Mouse (Mus musculus): ENCODE measurements at regions not wholly inside any gene's neighbourhood (a gene's known extent, or its start where the extent isn't known, plus 50 kb on each side); places are given as distances from the start of the nearest gene placed in this dataset.

DNA sequence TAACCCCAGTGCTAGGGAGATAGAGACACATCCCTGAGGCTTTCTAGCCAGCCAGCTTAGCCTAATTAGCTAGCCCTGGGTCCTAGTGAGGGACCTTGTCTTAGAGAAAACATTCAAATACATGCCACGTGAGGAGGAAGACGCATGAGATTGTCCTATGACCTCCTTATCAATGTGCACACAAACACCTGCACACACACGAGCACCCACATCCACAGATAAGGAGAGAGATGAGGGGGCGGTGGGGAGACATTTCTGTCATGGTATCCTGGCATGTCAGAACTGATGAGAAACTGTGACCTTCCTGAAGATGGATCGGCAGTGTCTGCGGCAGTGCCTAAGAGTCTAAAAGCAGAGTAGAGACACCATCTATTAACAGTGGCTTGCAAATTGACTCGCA, 180.8 kb upstream of the Rad23b start:
- Histone ChIP-seq H3K27ac (no peak overlapping the region), H3K4me3 (no peak overlapping the region)
- no peak for TF ChIP-seq CTCF (conservative IDR thresholded peaks at IDR 0.05)
- no peak for DNase-seq (ENCODE audit: low spot score in 2 of 2)

DNA sequence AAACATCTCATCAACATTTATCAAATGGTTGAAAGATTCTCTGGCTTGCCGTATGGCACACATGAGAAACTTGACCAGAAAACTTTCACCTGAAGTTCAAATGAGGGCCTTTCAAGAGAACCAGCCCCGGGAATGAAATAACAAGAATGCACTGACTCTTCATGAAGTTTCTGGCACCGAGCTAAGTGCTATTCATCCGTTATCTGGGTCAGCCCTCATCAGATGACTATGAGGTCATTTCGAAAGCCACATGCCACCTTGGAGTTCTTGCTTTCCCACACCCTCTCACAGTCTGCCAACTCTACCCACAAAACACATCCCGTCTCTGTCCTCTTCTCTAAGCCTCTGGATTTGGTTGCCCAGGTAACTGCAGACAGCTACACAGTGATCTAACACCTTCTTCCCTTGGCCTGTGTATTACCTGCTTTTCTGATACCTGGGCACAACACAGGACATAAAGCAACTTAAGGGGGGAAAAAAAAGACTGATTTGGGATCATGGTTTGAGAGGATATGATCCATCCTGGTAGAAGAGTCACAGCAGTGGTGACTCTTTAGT, 177.4 kb upstream of the Rad23b start:
- TF ChIP-seq CTCF (conservative IDR thresholded peaks at IDR 0.05), result no peak
- DNase-seq (ENCODE audit: low spot score in 2 of 2), result no peak
- Histone ChIP-seq H3K27ac (no peak overlapping the region), H3K4me3 (no peak overlapping the region)

DNA sequence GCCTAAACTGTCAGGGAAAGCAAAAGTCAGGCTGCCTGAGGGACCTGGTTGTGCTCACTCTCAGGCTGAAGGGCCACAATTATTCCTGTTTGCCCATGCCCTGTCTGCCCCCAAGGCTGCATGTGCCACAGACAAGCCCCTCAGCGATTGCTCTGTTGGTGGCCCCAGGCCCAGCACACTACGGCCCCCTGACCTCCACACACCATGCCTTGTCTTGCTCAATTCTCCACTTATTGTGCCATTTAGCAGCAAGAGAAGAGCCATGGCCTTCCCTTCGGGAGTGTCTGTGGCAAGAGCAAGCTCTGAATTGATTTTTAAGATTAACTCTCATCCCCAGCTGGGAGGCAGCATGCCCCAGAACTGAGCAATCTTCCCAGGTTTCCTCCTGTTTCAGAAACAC, 173.8 kb upstream of the Rad23b start:
- TF ChIP-seq CTCF (conservative IDR thresholded peaks at IDR 0.05), result no peak
- Histone ChIP-seq H3K27ac (no peak overlapping the region), H3K4me3 (no peak overlapping the region)
- DNase-seq (ENCODE audit: low spot score in 2 of 2), result no peak

DNA sequence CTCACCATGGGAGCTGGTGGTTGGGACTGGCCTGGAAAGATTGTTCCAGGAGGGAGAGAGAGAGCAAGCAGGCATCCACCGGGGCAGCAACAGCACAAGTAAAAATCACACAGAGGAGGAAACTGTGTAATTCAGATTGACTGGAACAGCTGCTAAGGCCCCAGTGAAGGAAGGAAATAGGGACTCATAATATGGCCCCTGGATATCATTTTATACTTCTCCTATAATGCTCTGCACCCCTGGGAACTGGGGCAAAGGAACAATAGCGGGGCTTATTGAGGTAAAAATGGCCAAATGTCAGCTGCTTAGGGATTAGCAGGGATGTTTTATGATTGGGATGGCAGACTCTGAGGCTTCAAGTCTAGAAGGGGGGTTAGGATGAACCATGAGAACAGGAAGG, 170.4 kb upstream of the Rad23b start:
- no peak for DNase-seq (ENCODE audit: low spot score in 2 of 2)
- no peak for TF ChIP-seq CTCF (conservative IDR thresholded peaks at IDR 0.05)
- no peak overlapping the region for H3K27ac ChIP-seq

DNA sequence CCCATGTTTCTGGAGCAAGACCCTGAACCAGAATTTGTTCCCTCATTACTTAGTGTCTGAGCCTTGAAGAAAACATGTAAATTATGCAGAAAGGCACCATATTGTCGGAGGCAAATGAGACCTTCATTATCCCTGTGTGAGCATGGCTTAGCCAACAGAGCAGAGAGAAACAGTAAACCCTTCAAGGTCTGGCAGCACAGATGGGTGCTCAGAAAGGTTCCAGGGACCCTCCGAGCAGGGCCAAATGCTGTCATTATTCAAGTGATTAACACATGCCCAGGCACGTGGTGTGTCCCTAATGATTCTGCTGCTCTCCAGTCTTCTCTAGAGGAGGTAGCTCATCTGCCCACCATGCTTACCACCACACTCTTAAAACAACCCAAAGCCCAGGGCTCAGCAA, 166.3 kb upstream of the Rad23b start:
- Histone ChIP-seq H3K27ac (no peak overlapping the region), H3K4me3 (no peak overlapping the region)
- DNase-seq (ENCODE audit: low spot score in 2 of 2), result no peak
- no peak for TF ChIP-seq CTCF (conservative IDR thresholded peaks at IDR 0.05)

More for the DNA sequence above, 170.4 kb upstream of the Rad23b start:
- H3K4me3 ChIP-seq, result no peak overlapping the region

DNA sequence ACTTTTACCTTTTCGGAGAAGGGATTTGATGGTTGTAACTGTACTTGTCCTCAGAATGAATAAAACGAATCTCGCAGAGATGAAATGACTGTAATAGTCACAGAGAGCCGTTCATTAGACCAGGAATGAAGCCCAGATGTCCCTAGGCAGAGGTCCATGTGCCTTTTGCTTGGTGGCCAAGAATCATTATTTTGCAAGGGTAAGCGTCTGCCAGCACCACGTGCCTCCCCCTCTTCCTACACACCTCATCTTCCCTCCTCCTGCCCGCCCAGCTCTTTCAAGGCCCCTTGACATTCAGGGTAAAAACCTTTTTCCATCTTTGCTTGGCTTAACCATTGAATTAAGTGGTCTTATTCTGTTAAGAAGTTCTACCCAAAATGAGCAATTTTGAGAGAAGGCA, 161.1 kb upstream of the Rad23b start:
- H3K4me3 ChIP-seq, result no peak overlapping the region
- DNase-seq (ENCODE audit: low spot score in 2 of 2), result no peak
- H3K27ac ChIP-seq, result peak overlapping the region; percentile 78
- TF ChIP-seq CTCF (conservative IDR thresholded peaks at IDR 0.05), result no peak

DNA sequence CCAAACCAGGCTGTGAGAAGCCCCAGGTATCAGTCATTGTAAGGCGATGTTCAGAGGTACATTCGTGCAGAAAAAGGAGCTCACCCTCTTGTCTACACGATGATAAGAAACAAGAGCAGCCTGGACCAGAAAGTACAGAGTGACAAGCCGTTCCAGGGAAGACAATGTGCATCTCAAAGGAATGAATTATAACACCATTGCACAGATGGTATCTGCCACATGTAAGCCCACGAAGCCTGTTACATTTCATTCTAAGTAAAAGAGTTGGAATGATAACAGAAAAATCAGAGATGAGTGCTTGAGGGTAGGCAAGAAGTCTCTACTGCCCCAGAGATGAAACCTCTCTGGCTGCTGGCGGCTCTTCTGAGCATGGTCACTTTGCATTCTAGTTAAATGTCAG, 159.3 kb upstream of the Rad23b start:
- Histone ChIP-seq H3K27ac (peak overlapping the region; percentile 78), H3K4me3 (no peak overlapping the region)
- TF ChIP-seq CTCF (conservative IDR thresholded peaks at IDR 0.05), result no peak
- DNase-seq (ENCODE audit: low spot score in 2 of 2), result peak; percentile 29 to 50

DNA sequence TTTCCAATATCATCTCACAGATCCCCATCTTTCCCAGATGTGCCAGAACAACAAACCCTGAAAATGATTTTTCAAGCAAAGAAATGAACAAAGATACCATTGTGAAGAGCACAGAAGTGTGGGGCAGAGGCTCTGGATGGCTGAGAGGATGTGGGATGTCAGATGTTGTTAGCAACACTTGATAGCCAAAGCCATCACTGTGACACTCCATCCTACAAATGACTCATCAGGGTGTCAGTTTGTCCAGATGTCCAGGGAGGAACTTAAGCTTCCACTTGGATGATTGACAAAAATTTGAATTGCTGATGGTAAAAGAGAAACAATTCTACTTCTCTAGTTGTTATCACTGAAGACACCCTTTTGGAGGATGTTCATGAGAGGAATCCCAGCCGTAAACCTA, 155.8 kb upstream of the Rad23b start:
- Histone ChIP-seq H3K4me3 (no peak overlapping the region), H3K27ac (peak overlapping the region; percentile 68; the same call in 1 of the 2 replicates)
- TF ChIP-seq CTCF (conservative IDR thresholded peaks at IDR 0.05), result no peak
- no peak for DNase-seq (ENCODE audit: low spot score in 2 of 2)

DNA sequence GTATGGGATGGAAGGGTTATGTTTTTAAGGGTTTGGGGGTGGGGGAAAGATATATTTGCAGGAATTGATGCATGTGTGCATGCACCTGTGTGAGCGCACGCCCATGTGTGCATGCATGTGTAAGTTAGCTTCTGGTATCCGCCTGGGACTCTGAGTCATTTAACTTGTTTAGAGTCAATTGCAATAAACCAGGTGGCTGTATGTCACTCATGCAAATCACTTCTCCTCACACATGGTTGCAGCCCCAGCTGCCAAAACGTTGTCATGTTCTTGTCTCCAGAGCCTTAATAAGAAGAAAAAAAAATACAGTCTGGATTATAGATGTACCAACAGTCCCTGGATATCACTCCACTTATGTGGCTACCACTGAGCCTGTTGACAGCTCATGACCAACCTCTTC, 155.3 kb upstream of the Rad23b start:
- TF ChIP-seq CTCF (conservative IDR thresholded peaks at IDR 0.05), result no peak
- Histone ChIP-seq H3K4me3 (no peak overlapping the region), H3K27ac (peak overlapping the region; percentile 68; the same call in 1 of the 2 replicates)
- peak; percentile 31 to 73 for DNase-seq (ENCODE audit: low spot score in 2 of 2)

DNA sequence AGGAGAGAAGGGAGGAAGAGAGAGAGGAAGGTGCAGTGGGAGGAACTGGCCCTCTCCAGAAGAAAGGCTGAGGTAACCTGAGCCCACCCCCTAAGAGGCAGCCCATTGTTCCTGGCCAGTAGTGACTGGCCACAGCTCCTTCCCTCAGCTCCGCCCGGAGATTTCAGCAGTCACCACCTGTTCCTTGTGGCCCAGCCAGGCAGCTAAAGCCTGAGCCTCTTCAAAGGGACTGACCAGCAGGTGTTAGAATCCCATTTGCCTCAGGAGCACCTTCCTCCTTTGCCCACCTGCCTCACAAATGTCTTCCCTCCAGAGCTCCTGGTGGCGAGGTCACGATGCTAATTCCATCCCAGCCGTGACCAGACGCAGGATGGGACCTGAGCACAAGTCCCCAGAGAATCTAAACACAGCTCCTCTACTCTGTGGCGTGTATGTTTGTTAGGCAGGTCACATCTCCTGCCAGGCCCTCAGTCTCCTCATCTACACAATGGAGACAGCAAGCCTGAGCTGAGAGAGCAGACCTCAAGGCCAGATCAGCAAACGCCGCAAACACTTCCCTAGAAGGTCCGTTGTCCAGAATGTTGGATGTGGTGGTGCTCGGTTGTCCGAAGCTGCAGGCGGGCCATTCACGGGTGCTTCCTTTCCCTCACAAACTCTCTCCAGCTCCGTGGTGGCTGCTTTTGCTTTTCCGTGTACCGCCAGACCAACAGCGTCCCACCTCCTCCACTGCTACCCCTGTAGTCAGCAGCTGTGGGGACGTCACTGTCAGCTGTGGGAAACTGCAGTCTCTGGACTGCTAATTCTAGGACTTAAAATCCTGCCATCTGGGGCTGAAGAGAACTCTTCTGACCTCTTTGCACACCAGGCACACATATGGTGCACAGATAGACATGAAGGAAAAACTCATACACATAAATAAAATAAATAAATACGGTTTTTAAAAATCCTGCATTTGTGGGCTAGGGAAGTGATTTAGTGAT, 145.8 kb upstream of the Rad23b start:
- Histone ChIP-seq H3K4me3 (no peak overlapping the region), H3K27ac (no peak overlapping the region)
- TF ChIP-seq CTCF (conservative IDR thresholded peaks at IDR 0.05), result no peak
- no peak for DNase-seq (ENCODE audit: low spot score in 2 of 2)

DNA sequence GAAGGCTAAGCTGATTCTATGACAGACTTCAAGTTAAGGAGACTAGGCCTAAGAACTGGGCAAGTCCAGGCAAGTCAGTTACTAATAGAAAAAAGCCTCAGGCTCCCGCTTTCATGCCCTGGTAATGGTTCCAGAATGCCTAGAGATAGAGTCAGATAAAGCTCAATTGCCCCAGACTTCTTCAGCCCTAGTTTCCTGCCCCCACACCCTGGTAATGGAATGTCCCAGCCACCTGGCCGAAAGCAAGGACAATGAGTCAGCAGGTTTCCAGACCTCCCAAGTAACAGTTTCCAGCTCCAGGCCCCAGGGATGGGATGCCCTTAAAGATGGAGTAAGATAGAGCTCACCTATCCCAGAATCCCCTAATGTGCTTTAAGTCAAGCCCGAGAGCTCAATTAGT, 143.6 kb upstream of the Rad23b start:
- TF ChIP-seq CTCF (conservative IDR thresholded peaks at IDR 0.05), result no peak
- no peak overlapping the region for H3K4me3 ChIP-seq
- no peak overlapping the region for H3K27ac ChIP-seq
- DNase-seq (ENCODE audit: low spot score in 2 of 2), result no peak

DNA sequence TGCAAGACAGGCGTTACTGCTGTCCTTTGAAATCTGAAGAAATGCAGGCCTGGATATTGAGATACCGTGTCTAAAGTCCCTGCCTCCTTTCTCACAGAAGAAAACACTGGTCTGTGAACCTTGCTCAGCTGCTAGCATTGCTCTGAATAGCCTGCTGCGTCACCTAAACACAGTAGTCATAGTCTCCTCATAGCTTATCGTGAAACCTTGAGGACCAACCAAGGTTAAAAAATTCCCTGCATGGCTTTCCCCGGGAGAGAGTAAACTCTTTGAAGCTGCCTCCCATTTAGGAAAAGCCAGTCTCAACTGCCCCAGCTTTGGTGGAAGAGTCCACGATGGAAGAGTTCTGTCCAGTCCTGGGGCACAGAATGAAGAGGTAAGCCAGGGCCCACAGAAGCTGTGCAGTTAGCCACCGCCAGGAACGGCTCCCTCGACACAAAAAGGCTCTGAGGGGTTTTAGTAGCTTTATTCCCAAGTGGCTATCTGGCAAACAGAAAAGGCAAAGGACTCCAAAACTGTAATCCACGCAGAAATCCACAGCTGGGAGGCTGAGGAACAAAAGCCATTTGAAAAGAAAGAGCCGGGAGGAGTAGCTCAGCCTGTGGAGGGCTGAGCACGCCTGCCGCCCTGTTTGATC, 142.0 kb upstream of the Rad23b start:
- DNase-seq (ENCODE audit: low spot score in 2 of 2), result no peak
- no peak overlapping the region for H3K27ac ChIP-seq
- no peak overlapping the region for H3K4me3 ChIP-seq
- no peak for TF ChIP-seq CTCF (conservative IDR thresholded peaks at IDR 0.05)

Data from layer of hippocampus, adult 2 months (tissue).